Mouse (Mus musculus) erythroblast, adult 5-6 weeks (primary cell): ENCODE data around the gene Cnep1r1. TPM values are rescaled to one million over a fixed set of nuclear protein-coding genes. Genes with fewer than 3 reads are reported as not detected.

Experiments
- ATAC-seq: replicated peaks from 2 replicates; pipeline ENCODE4 v1.8.0; 2016; ENCODE audit warnings: moderate number of reproducible peaks, mild to moderate bottlenecking, moderate TSS enrichment, inconsistent platforms; ENCODE audit not compliant: poor library complexity, low FRiP score, severe bottlenecking
- total RNA-seq, 2 experiments: library from RNA; stranded (forward) in 1 of 2; stranded (reverse) in 1 of 2; fragments of 150-400 nt in 1 of 2; fragments of 200-764, 138-1000 nt in 1 of 2; gene quantifications; 2 replicates each; pipeline versions ENCODE4 v1.2.3 to v1.2.4; 2015 to 2017; ENCODE audit warnings: low replicate concordance in 2 of 2

Cnep1r1 gene
- 64.9 and 90.3 TPM in 2 replicates for total RNA-seq (2015; ENCODE audit: low replicate concordance)
- 23.6 and 34.2 TPM in 2 replicates for total RNA-seq (2017; ENCODE audit: low replicate concordance)

DNA sequence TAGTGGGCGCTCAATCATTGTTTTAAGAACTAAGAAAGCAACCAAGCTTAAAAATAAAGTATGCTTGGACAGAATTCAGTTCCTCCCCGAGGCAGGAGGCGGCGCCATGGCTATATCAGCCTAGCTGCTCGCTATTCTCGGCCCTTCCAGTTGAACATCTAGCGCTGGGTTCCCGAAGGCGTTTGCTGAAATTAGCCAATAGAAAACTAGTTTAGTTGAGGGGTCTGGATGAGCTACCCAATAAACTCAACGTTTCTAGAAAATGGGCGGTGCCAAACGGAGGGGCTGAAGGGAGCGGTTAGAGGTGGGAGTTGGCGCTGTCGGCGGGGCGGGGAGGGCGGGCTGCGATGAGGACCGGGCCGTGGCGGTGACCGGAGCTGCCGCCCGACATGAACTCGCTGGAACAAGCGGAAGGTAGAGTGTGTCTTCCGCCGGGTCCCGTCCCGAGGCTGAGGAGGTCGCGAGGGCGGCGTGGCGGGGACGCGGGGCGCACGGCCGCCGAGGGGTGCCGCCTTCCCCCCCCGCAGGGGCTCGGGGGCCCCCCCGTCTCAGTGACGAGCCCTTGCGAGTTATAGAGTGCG lies at the start of gene Cnep1r1:
TSS of gene Cnep1r1 (plus strand) at position 314 of the 581 bp plus-strand sequence.
- ATAC-seq = peak; percentile 98

DNA sequence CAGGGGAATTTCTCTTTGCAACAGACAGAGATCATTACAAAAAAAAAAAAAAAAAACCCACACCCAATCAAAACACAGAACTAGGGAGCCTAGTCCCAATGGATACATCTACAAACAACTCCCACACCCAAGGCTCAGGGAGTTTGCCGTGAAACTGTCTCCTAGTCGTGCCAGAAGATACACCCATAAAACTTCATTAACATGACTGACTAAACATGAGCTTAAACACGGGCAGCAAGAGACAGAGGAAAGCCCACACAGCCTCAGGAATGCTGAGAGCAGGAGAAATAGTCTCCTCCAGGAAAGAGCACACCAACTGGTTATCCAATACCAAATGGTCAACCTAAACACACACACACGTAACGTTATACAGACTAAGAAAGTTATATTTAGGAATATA lies 36.4 kb upstream of the Cnep1r1 start:
- no peak for ATAC-seq

DNA sequence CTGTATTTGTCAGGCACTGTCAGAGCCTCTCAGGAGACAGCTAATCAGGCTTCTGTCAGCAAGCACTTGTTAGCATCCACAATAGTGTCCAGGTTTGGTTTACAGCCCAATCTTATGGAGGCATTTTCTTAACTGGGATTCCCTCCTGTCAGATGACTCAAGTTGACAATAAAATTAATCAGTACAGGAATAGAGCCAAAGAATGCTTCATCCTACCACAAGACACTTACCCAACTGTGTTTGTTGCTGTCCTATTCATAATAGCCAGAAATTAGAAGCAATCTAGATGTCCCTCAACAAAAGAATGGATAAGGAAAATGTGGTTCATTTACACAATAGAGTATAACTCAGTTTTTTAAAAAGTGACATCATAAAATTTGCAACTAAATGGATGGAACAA lies 30.6 kb upstream of the Cnep1r1 start:
- no peak for ATAC-seq

DNA sequence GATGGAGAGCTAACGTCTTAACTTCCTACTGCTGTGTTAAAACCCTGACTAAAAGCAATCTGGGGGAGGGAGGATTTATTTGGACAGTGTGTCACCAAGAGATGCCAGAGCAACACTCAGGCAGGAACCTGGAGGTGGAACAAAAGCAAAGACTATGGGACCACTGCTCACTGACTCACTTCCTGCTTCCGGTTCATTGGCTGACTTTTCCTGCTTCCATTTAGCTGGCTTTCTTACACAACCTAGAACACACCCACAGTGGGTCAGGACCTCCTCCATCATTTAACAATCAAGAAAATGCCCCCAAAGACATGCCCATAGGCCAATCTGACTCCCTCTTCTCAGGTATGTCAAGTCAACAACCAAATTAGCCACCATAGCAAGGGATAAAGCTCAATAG lies 26.9 kb upstream of the Cnep1r1 start:
- ATAC-seq = no peak

DNA sequence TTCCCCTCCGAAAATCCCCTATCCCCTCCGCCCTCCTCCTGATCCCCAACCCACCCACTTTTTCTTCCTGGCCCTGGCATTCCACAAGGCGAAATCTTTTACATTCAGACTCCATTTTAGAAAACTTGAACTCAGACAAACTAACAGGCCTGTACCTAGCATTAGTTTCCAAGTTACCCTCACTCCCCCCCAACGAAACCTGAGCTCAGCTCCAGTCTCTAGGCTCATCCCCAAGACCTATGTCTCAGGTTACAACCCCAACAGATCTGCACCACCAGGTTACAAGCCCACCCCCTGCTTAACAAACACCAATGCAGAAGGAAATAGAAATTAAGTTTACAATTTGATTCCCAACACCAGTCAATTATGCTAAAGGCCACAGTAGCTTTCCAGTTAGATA lies 25.2 kb upstream of the Cnep1r1 start:
- ATAC-seq = no peak

DNA sequence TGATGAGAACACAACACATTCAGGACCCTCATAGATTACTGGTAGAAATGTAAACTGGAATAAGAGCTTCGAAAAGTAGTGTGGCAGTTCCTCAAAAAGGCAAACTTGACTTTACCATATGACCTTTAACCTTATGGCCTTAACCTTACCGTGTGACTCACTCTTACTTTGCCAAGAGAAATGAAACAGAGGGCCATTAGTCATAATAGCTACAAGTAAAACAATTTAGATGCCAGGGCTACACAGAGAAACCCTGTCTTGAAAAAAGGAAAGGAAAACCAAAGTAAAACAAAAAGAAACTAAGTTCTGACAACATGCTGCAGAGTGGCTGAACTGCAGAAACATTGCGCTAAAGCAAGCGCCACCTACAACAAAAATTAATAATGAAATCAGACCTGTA lies 19.7 kb upstream of the Cnep1r1 start:
- ATAC-seq = no peak

DNA sequence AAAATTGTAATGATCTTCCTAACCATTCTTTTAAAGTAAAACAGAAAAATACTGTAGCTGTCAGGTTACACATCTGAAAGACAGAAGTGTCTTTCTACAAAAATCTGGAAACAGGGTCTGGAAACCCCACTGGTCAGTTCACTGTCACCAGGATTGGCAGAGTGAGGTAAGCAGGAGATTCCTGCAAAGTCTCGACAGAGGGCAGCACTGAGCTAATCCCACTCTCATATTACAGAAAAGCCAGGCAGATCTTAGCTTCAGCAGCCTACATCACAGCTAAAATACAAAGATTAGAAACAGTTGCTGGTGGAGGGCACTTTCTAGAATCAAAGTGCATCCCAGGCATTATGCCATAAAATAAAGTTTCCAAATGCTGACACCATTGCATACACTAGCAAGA lies 19.0 kb upstream of the Cnep1r1 start:
- ATAC-seq = peak; percentile 88

DNA sequence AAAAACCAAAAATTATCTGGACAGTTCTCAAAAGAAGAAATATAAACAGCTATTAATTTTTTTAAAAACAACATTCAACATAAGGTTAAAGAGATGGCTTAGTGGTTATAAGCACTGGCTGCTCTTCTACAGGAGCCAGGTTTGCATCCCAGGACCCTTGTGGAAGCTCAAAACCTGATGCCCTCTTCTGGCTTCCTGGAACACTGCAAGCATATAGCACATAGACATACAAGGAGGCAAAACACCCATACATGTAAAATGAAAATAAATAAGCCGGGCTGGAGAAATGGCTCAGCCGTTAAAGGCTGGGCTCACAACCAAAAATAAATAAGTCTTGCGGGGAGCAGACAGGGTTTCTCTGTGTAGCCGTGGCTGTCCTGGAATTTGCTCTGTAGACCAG lies 9.3 kb upstream of the Cnep1r1 start:
- ATAC-seq = no peak

DNA sequence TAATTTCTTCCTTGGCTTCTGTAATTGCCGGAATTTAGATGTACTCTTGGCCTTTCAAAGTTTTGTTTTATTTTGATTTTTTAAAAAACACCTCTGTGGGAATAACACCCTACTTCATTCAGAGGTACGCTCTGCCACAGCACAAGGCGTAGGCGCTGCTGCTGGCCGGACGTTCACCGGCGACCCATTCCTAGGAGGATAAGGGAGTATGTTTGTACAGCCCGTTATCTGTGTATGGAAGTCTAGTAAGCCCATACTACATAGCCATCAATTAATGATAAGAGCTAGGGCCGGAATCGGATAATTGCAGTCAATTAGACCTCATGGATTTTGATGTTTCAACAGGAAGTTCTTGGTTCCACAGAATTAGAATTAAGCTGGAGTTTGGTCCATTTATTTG lies 507 bp downstream of the Cnep1r1 start:
- peak; percentile 68 for ATAC-seq

DNA sequence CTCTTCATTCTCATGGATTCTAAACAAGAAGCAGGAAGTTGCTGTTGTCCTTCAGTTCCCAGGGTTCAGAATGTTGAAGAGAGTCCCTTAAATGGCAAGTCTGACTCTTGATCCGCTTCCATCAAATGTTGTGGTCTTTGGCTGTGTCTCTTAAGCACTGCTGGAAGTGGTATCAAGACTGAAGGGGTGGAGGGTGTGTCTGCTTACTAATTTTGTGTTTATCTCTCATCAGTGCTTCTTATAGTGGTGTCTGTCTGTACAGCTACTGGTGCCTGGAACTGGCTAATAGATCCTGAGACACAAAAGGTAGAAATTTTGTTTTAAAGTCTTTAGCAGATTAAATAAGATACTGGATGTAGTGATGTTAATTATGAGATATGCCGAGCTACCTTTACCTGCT lies 6.3 kb downstream of the Cnep1r1 start:
- peak; percentile 69 for ATAC-seq

DNA sequence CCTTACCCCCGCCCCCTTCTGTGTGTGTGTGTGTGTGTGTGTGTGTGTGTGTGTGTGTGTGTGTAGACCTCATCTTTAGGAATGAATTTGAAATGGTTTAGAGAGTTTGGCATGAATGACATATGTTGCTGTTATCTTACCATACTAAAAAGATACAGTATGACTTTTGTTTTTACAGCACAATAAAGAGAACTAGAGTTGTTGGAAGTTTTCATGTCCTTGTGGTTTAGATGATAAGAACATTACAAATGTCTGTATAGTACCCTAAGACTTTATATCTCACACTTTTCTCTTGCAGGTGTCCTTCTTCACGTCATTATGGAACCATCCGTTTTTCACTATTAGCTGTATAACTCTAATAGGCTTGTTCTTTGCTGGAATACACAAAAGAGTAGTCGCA lies 10.8 kb downstream of the Cnep1r1 start:
- ATAC-seq = no peak

DNA sequence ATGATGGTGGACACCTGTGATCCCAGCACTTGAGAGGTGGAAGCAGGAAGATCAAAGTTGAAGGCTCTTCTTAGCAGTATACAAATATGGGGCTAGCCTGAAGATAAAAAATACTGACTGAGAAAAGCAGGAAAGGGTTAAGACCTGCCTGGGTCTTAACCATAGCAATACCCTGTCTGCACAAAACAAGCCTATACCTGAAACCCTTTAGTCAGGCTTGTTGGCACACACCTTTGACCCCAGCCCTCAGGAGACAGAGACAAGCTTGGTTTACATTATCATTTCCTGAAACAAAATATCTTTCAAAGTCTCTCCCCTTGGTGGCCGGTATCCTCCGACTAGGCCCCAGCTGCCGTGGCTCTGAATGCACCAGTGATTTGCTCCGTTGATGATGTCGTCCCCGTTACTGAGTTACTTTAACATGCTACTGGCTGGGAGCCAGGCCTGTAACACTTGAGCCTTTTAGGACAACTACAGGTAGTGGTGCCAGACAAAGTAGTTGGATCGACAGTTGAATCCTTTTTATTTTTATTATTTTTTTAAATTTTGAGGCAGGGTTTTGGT lies 12.3 kb downstream of the Cnep1r1 start:
- no peak for ATAC-seq

DNA sequence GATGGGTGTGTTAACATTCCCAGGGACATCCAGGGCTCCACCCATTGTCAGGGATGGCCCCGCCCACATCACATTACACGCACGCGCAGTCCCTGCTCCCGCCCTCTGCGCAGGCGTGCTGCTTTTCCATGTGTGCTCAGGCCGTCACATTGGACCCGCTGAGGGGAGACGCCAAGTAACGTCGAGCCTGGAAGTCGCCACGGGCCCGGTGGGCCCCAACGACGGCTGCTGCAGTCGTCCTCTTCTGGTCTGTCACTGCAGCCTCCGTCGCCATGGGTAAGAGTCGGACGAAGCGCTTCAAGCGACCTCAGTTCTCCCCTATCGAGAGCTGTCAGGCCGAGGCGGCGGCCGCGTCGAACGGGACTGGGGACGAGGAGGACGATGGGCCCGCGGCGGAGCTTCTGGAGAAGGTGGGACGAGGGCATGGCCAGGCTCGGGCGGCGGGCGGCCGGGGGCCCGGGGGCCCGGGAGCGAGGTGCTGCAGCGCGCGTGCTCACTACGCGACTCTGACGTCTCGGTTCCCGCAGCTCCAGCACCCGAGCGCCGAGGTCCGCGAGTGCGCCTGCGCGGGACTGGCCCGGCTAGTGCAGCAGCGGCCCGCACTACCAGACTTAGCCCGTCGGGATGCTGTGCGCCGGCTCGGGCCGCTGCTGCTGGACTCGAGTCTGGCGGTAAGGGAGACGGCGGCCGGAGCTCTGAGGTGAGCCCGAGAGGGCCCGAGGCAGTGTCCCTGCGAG lies 19.3 kb downstream of the Cnep1r1 start, which contains the start of gene Heatr3:
TSS of gene Heatr3 (plus strand) at position 108 of the 737 bp plus-strand sequence.
- peak; percentile 95 for ATAC-seq

DNA sequence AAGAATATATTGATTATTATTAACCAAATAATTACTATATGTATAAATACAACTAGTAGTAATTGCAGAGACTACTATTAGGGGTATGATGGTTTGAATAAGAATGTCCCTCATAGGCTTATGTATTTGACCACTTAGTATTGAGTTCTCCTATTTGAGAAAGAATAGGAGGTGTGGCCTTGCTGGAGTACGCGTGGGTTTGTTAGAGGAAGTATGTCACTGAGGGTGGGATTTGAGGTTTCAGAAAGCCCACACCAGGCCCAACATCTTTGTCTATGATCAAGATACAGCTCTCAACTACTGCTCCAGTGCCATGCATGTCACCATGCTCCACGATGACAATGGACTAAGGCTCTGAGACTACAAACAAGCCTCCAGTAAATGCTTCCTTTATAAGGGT lies 20.7 kb downstream of the Cnep1r1 start:
- ATAC-seq = no peak

DNA sequence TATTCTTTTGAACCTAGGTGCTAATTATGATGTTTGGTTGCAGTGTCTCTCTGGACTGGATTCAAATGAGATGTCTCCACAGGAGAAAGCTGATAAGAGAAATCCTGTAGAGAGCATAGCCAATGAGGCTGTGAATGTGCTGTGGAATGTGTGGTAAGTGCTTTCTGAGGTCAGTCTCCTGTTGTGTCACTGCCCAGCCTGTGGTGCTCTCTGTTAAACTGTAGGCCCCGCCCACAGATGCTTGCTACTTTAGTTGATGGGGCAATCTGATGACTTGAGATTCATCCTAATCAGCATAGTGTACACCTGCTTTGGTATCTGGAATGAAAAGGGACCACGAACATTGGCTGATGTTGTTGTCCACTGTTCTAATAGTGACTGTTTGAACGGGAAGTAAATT lies 23.1 kb downstream of the Cnep1r1 start:
- no peak for ATAC-seq

DNA sequence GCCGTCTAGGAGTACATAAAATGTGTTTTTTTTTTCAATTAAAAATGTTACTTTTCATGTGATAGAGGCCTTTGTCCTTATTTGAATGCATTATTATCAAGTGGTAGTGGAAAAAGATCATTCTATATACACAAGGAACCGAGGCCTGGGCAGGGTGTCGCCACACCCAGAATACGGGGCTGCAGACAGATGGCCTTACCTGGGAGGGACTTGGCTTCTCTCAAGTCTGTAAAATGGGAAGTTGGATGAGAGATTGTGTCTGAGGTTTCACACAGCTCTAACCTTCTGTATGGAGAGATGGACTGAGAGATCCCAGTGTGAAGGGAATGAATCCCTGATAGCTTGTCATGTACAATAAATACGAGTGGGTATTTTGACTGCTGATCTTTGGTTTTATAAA lies 25.5 kb downstream of the Cnep1r1 start:
- ATAC-seq = no peak

DNA sequence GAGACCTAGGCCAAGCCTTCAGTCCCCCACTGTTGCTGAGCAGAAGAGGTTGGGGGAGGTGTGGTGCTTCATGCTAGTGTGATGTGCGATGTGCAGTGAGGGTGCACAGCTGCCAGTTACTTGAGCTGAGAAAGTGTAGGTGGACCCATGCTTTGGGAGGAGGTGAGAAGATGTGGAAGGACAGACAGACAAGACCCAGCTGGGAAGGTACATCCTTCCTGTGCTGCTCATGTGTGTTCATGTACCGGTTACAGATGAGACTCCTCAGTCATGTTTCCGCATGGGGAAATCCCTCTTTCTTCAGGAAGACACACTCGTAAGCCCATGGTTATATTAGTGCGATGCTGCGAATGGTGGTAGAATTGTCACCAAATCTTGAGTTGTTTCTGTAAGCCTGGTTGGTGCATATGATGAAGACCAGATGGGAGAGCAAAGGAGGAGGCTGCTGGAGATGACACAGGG lies 32.4 kb downstream of the Cnep1r1 start:
- no peak; the same call in 1 of the 2 replicates for ATAC-seq

DNA sequence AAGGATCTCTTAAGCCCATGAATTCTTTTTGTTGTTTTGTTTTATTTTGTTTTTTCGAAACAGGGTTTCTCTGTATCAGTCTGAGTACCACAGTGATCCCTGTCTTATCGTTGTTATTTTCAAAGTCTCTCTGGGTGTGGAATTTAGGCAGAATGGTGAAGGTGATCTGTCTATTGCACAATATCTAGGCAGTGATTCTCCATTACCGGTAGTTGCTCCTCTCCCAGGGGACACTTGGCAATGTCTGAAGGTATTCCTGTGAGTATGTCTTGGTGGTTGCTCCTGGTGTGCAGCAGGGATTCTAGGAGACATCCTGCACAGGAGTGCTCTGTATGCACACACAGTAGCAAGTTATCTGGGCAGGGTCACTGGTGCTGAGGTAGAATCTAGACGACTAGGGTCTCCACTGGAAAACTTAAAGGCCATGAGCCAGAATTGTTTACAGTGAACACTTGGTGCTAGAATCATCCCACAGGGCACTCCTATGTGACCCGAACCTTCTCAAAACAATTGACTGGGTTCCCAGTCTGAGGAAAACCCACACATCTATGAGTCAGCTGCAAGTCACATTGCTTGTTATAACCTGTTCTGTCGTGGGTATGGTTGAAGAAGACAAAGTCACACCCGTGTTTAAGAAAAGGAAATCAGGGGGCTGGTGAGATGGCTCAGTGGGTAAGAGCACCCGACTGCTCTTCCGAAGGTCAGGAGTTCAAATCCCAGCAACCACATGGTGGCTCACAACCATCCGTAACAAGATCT lies 41.8 kb downstream of the Cnep1r1 start:
- no peak for ATAC-seq

DNA sequence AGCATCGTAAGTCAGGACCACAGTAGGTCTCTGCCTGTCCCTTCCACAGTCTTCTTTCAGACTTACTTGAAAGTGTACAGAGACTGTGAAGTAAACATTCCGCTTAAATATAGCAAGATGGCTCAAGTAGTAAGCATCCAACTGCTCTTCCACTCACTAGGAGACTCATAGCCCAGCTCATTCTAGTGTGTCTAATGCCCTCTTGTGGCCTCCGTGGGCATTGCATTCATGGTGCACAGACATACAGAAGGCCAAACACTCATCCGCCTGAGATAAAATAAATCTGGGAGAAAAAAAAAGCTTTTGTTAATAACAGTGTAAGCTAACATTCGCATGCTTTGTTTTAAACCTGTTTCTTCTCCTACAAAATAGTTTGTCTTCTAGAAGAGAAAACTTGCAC lies 42.9 kb downstream of the Cnep1r1 start:
- ATAC-seq = peak; percentile 92

DNA sequence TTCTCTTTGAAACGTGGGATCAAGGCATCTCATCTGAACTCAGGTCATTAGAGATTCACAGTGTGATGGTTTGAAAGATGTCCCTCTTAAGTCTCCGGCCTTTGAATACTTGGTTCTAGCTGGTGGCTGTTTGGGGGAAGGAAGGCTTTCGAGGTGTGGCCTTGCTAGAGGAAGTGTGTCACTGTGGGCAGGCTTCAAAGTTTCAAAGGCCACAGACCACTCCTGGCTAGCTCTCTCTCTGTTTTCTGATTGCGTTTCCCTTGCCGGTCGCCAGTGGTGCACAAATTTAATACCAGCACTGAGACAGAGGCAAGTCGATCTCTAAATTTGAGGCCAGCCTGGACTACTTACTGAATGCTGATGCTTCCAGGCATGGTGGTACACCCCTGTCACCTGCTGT lies 56.7 kb downstream of the Cnep1r1 start:
- ATAC-seq = no peak
